Mouse (Mus musculus) MN1 (cell line): ENCODE results near the gene Zdhhc21.

Experiments used
- DNase-seq: peaks from one replicate; pipeline ENCODE4 v3.0.0-alpha.2; 2016; ENCODE audit warnings: low spot score

Gene Zdhhc21

DNA sequence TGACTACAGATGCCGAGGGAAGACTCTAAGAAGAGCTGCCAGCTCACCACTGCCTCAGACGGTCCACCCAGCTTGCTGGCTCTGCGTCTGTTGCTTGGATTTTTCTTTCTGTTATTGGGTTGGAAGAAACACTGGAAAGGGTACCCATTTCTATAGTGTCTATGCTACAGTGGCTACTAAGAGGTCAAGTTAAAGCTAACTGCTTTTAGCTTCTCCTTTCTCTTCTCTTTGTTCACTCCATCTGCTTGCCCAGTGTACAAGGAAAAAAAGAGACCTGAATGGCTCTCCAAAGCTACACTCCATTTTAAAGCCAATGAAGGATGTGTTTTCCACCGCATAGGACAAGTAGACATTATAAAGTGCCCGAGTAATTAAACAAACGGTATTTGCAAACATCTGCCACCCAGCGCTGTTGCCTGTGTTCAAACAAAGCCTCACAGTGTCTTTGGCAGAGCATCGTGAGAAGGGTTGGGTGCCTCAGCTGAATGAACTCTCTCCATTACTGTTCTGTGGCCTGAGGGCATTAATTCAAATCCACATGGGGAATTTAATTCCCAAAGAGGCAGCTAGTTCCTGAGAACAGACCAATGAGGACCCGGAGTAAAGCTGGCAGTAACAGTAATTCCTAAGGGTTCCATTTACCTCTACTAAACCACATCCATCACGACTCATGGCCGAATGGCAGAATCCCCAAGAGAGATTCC is 94.1 kb downstream of the Zdhhc21 start:
- DNase-seq: no peak

GRCm38 (mm10) chr4:82763586-82763985 is 96.2 kb downstream of the Zdhhc21 start:
- DNase-seq: no peak

DNA sequence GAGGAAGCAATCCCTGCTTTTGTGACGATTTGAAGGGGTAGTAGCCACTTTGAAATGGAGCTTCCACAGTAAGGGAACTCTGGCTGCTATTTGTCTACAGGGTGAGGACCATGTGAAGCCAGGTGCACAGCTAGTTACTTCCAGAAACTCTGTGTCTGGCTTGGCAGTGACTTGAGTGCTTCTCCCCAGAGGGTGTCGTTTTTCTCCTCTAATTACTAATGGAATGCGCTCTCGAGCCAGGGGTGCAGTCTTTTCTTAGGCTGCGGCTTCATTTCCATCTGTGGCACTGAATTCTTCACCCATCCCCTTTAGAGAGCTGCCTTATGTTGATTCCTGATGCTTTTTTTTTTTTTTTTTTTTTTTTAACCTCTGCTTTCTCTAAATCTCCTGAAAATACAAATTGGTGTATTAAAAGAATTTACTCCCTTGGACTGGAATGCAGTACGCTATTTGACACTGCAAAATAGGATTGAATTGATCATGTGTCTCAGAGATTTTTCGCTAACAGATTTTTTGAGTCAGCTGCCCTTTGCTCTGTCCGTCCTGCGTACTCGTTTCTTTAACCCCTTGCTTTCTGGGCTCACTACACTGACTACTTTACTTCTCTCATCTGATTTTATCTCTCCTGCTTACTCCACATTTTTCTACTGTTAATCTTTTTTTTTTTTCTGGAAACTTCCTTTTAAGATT is 97.2 kb downstream of the Zdhhc21 start:
- no peak for DNase-seq

DNA sequence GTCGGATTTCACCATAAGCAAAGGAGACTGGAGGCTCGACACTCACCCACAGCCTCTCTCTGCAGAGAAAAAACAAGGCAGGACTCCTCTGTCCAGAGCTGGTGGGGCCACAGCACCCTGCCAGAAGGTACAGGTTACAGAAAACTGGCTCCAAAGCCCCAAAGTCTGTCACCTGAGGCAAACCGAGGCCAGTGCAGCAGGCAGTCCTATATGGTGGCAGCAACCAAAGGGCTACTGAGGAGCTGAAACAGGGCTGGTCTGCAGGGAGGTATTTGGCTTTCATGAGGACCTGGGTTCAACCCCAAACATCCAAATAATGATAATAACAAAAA is 103.5 kb downstream of the Zdhhc21 start:
- no peak for DNase-seq

GRCm38 (mm10) chr4:82755616-82756294 is 104.0 kb downstream of the Zdhhc21 start:
- no peak for DNase-seq
